Mouse (Mus musculus) neural tube, embryonic 12.5 days (tissue): Measurements from ENCODE around the gene Stmn3. TPM values are rescaled to one million over a fixed set of nuclear protein-coding genes. Genes with fewer than 3 reads are reported as not detected.

Experiments used
- ATAC-seq: fragments of 200-750 bp; cut with Nextera tagmentation; 2 replicates; pipeline ENCODE4 v1.8.0; 2017; ENCODE audit warnings: low read depth, mild to moderate bottlenecking, moderate TSS enrichment, moderate library complexity; ENCODE audit not compliant: low FRiP score
- H3K27ac ChIP-seq: fragments of 300-500 bp; sonication (generic); 2 replicates; pipeline ENCODE4 v1.5.1; 2016
- H3K27me3 ChIP-seq: fragments of 300-500 bp; sonication (generic); replicated peaks from 2 replicates; pipeline ENCODE4 v1.6.1; 2016; ENCODE audit warnings: mild to moderate bottlenecking
- H3K36me3 ChIP-seq: fragments of 300-500 bp; sonication (generic); 2 replicates; pipeline ENCODE4 v1.6.1; 2016; ENCODE audit warnings: mild to moderate bottlenecking
- H3K4me1 ChIP-seq: fragments of 300-500 bp; sonication (generic); 2 replicates; pipeline ENCODE4 v1.6.1; 2016
- H3K4me2 ChIP-seq: fragments of 300-500 bp; sonication (generic); replicated peaks from 2 replicates; pipeline ENCODE4 v1.6.1; 2016; ENCODE audit warnings: mild to moderate bottlenecking
- H3K4me3 ChIP-seq: fragments of 300-500 bp; sonication (generic); 2 replicates; pipeline ENCODE4 v1.5.1; 2016
- H3K9ac ChIP-seq: fragments of 300-500 bp; sonication (generic); 2 replicates; pipeline ENCODE4 v1.6.1; 2016; ENCODE audit warnings: mild to moderate bottlenecking
- H3K9me3 ChIP-seq: fragments of 300-500 bp; sonication (generic); 2 replicates; pipeline ENCODE4 v1.6.1; 2016; ENCODE audit warnings: mild to moderate bottlenecking
- WGBS: fragments of 180-500 bp; shearing (Covaris S2); methylation state at CpG from one replicate; pipeline ENCODE4 v1.1.7; 2016; 5-methylcytosine and 5-hydroxymethylcytosine counted together
- polyA plus RNA-seq: library from polyadenylated mRNA; unstranded; fragments of >200 nt; fragmentation: Nextera tagmentation; extraction: Ambion mirVana; gene quantifications from 2 replicates; pipeline ENCODE4 v1.2.1, GENCODE M21; 2016

Gene Stmn3
- polyA plus RNA-seq, 1 experiment from 2014 or later, result 649 TPM

DNA sequence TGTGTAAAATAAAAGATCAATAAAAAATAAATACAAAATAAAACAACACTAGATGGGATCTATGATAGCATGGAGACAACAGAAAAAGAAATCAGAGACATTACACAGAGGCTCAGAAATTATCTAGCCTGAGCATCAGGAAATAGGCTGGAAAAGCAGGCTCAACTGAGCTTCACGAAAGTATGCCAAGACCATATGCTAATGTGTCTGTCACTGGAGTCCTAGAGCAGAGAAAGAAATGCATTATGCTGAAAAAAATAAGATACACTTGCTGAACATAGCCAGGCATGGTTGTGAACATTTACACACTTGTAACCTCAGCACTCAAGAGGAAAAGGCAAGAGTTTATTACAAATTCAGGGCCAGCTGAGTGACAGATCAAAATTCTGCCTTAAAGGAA lies 34.3 kb downstream of the Stmn3 start:
- H3K9me3 ChIP-seq, result no peaks in the 10 kb centered on the region
- H3K27me3 ChIP-seq, result no peaks in the 10 kb centered on the region
- WGBS, result 91% methylated on average over 1 of the region's 1 CpGs
- ATAC-seq, result no peak
- no peaks in the 10 kb centered on the region for H3K4me1 ChIP-seq
- peaks cover 39% of the 10 kb centered on the region for H3K36me3 ChIP-seq
- H3K9ac ChIP-seq, result no peak overlapping the region
- no peak overlapping the region for H3K4me3 ChIP-seq
- H3K27ac ChIP-seq, result no peak overlapping the region
- no peak overlapping the region for H3K4me2 ChIP-seq

- Histone ChIP-seq H3K27me3 (no peaks in the 10 kb centered on the region), H3K36me3 (peaks cover 43% of the 10 kb centered on the region), H3K4me2 (no peak overlapping the region), H3K4me3 (no peak overlapping the region), H3K27ac (no peak overlapping the region), H3K9ac (no peak overlapping the region), H3K9me3 (no peaks in the 10 kb centered on the region), H3K4me1 (no peaks in the 10 kb centered on the region)
- no peak for ATAC-seq
- 86% methylated on average over 3 of the region's 3 CpGs for WGBS
Observed at GRCm38 (mm10) chr2:181277866-181278265, 36.4 kb downstream of the Stmn3 start.

DNA sequence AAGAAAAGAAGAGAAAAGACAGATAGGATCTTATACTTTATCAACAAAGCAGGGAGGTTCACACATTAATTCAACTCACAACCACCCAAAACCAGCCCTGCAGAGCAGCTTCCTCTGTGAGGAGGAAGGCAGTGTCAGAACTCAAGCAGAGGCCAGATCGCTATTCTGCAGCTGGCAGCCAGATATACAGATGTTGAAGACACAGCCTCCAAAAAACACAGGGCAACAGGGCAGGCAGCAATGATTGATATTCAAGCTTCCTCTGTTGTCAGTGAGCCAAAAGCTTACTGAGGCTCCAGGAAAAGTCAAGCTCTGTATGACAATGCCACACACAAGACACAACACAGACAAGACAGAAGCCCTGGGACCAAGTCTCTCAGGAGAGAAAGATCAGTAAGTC lies 37.5 kb downstream of the Stmn3 start:
- Histone ChIP-seq H3K9me3 (no peaks in the 10 kb centered on the region), H3K27me3 (no peaks in the 10 kb centered on the region), H3K4me2 (no peak overlapping the region), H3K4me3 (no peak overlapping the region), H3K9ac (no peak overlapping the region), H3K4me1 (no peaks in the 10 kb centered on the region), H3K36me3 (peaks cover 43% of the 10 kb centered on the region), H3K27ac (no peak overlapping the region)
- no peak for ATAC-seq
- 87% methylated on average over 1 of the region's 1 CpGs for WGBS

GRCm38 (mm10) chr2:181274639-181275038 lies 39.7 kb downstream of the Stmn3 start:
- H3K27ac ChIP-seq, result no peak overlapping the region
- WGBS, result 70% methylated on average over 4 of the region's 4 CpGs
- no peak for ATAC-seq
- H3K4me2 ChIP-seq, result no peak overlapping the region
- H3K4me3 ChIP-seq, result no peak overlapping the region
- peaks cover 61% of the 10 kb centered on the region for H3K36me3 ChIP-seq
- no peaks in the 10 kb centered on the region for H3K4me1 ChIP-seq
- H3K27me3 ChIP-seq, result no peaks in the 10 kb centered on the region
- no peaks in the 10 kb centered on the region for H3K9me3 ChIP-seq
- no peak overlapping the region for H3K9ac ChIP-seq

GRCm38 (mm10) chr2:181273829-181274228 lies 40.5 kb downstream of the Stmn3 start:
- H3K9me3 ChIP-seq, result no peaks in the 10 kb centered on the region
- H3K4me3 ChIP-seq, result no peak overlapping the region
- ATAC-seq, result no peak
- WGBS, result 94% methylated on average over 2 of the region's 2 CpGs
- H3K9ac ChIP-seq, result no peak overlapping the region
- H3K27me3 ChIP-seq, result no peaks in the 10 kb centered on the region
- H3K4me1 ChIP-seq, result no peaks in the 10 kb centered on the region
- H3K27ac ChIP-seq, result no peak overlapping the region
- H3K36me3 ChIP-seq, result peaks cover 65% of the 10 kb centered on the region
- H3K4me2 ChIP-seq, result no peak overlapping the region

DNA sequence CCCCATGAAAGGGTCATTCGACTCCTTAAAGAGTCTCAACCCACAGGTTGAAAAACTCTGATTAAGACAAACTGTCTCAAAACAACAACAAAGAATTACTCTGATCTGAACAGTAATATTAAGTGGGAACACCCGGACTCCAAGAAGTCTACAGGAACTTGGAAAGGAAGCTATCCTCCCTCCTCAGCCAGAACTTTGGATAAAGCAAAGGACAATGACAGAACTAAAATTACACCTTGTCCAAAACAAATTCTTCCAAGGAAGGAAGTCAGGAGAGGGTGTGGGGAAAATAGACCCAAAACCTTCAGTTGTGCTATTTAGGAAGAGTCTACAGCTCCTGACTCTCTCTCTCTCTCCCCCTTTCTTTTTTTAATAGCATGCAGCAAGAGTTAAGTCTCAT lies 42.2 kb downstream of the Stmn3 start:
- WGBS, result 93% methylated on average over 2 of the region's 2 CpGs
- Histone ChIP-seq H3K9ac (no peak overlapping the region), H3K36me3 (peaks cover 54% of the 10 kb centered on the region), H3K27ac (no peak overlapping the region), H3K9me3 (no peaks in the 10 kb centered on the region), H3K4me1 (no peaks in the 10 kb centered on the region), H3K4me3 (no peak overlapping the region), H3K27me3 (no peaks in the 10 kb centered on the region), H3K4me2 (no peak overlapping the region)
- no peak for ATAC-seq

- no peak overlapping the region for H3K9ac ChIP-seq
- H3K9me3 ChIP-seq, result no peaks in the 10 kb centered on the region
- no peaks in the 10 kb centered on the region for H3K27me3 ChIP-seq
- ATAC-seq, result no peak
- H3K27ac ChIP-seq, result no peak overlapping the region
- 93% methylated on average over 2 of the region's 2 CpGs for WGBS
- H3K4me2 ChIP-seq, result no peak overlapping the region
- no peaks in the 10 kb centered on the region for H3K4me1 ChIP-seq
- H3K4me3 ChIP-seq, result no peak overlapping the region
- peaks cover 65% of the 10 kb centered on the region for H3K36me3 ChIP-seq
Observed at GRCm38 (mm10) chr2:181266839-181267238, 47.5 kb downstream of the Stmn3 start.

Other genes starting within 250 kb of the Stmn3 start
- 39.0 and 41.6 TPM in 2 replicates for gene Kcnq2, start 179.2 kb downstream of the Stmn3 start, polyA plus RNA-seq
- 2.8 and 3.4 TPM in 2 replicates for gene Eef1a2, start 157.5 kb downstream of the Stmn3 start, polyA plus RNA-seq
- gene Ppdpf, start 127.3 kb downstream of the Stmn3 start, polyA plus RNA-seq, result 424 and 444 TPM in 2 replicates
- not detected in 2 replicates for gene Ptk6, start 111.7 kb downstream of the Stmn3 start, polyA plus RNA-seq
- gene Srms, start 101.3 kb downstream of the Stmn3 start, polyA plus RNA-seq, result 0.11 and 0.18 TPM in 2 replicates
- gene Fndc11, start 94.5 kb downstream of the Stmn3 start, polyA plus RNA-seq, result not detected in 2 replicates
- gene Helz2, start 72.5 kb downstream of the Stmn3 start, polyA plus RNA-seq, result 0.43 and 0.70 TPM in 2 replicates
- gene Gmeb2, start 26.5 kb downstream of the Stmn3 start, polyA plus RNA-seq, result 20.6 and 21.4 TPM in 2 replicates
- 41.1 and 49.0 TPM in 2 replicates for gene Rtel1, start 5.2 kb upstream of the Stmn3 start, polyA plus RNA-seq
- 69.8 and 74.4 TPM in 2 replicates for gene Zgpat, start 50.4 kb upstream of the Stmn3 start, polyA plus RNA-seq
- 79.6 and 82.7 TPM in 2 replicates for gene Arfrp1, start 50.9 kb upstream of the Stmn3 start, polyA plus RNA-seq
- 36.8 and 41.8 TPM in 2 replicates for gene Lime1, start 65.6 kb upstream of the Stmn3 start, polyA plus RNA-seq
- gene Zbtb46, start 144.9 kb upstream of the Stmn3 start, polyA plus RNA-seq, result 26.8 and 27.2 TPM in 2 replicates
- gene Abhd16b, start 178.7 kb upstream of the Stmn3 start, polyA plus RNA-seq, result 0.14 TPM in 1 of 2 replicates, not detected in the other
- 127 and 130 TPM in 2 replicates for gene Tpd52l2, start 182.6 kb upstream of the Stmn3 start, polyA plus RNA-seq
- 141 and 147 TPM in 2 replicates for gene Dnajc5, start 206.0 kb upstream of the Stmn3 start, polyA plus RNA-seq